Mouse (Mus musculus): ENCODE measurements around the gene Cluap1.
"Not testable (repeated sequence)": the region's sequence is repeated elsewhere in the genome, so short reads cannot be mapped to it uniquely, and the experiment has no call there.

Gene Cluap1

GRCm38 (mm10) chr16:3951141-3951540 is 42.5 kb downstream of the Cluap1 start:
- no peak for DNase-seq

GRCm38 (mm10) chr16:3956369-3956768 is 47.8 kb downstream of the Cluap1 start:
- no peak for DNase-seq

GRCm38 (mm10) chr16:3959261-3959660 is 50.7 kb downstream of the Cluap1 start:
- DNase-seq: no peak

- no peak for DNase-seq
Observed at GRCm38 (mm10) chr16:3964990-3965389, 56.4 kb downstream of the Cluap1 start.

- DNase-seq: no peak
Observed at GRCm38 (mm10) chr16:3965534-3965933, 56.9 kb downstream of the Cluap1 start.

GRCm38 (mm10) chr16:3974456-3974855 is 65.9 kb downstream of the Cluap1 start:
- DNase-seq: not testable (repeated sequence)

- no peak for DNase-seq
Observed at GRCm38 (mm10) chr16:3975658-3976057, 67.1 kb downstream of the Cluap1 start.

GRCm38 (mm10) chr16:3976251-3976671 is 67.7 kb downstream of the Cluap1 start, which contains the start of gene Nlrc3:
Nlrc3 (minus strand) TSS chr16:3976632.
- DNase-seq: no peak

- DNase-seq: no peak
Observed at GRCm38 (mm10) chr16:3976712-3977111, 68.1 kb downstream of the Cluap1 start.

GRCm38 (mm10) chr16:3982173-3982572 is 73.6 kb downstream of the Cluap1 start:
- DNase-seq: no peak

- no peak for DNase-seq
Observed at GRCm38 (mm10) chr16:3983146-3983700, 74.6 kb downstream of the Cluap1 start.

GRCm38 (mm10) chr16:3988410-3988809 is 79.8 kb downstream of the Cluap1 start:
- DNase-seq: no peak
